Mouse (Mus musculus) forebrain, embryonic 14.5 days (tissue): ENCODE measurements at regions not wholly inside any gene's neighbourhood (a gene's known extent, or its start where the extent isn't known, plus 50 kb on each side); places are given as distances from the start of the nearest gene placed in this dataset.
A peak's percentile ranks its signal among the peaks of the same experiment; 100 is the strongest.

ENCODE experiments used
- ATAC-seq: fragments of 200-750 bp; cut with Nextera tagmentation; 2 replicates; pipeline ENCODE4 v1.8.0; 2017; ENCODE audit warnings: mild to moderate bottlenecking, moderate library complexity
- DNase-seq: peaks from one replicate; pipeline ENCODE4 v3.0.0-alpha.2; 2015; ENCODE audit warnings: low spot score
- H3K27ac ChIP-seq: fragments of 300-500 bp; sonication (generic); 2 replicates; pipeline ENCODE4 v1.5.1; 2014; ENCODE audit warnings: low read depth, mild to moderate bottlenecking, control low read depth, low read length, moderate library complexity
- H3K27me3 ChIP-seq: fragments of 300-500 bp; sonication (generic); replicated peaks from 2 replicates; pipeline ENCODE4 v1.6.1; 2014; ENCODE audit warnings: low read length, control low read depth, mixed read lengths; ENCODE audit not compliant: control insufficient read depth, insufficient read depth
- H3K36me3 ChIP-seq: fragments of 300-500 bp; sonication (generic); 2 replicates; pipeline ENCODE4 v1.6.1; 2014; ENCODE audit warnings: low read length, control low read depth; ENCODE audit not compliant: control insufficient read depth, insufficient read depth
- H3K4me1 ChIP-seq: fragments of 300-500 bp; sonication (generic); 2 replicates; pipeline ENCODE4 v1.6.1; 2014; ENCODE audit warnings: antibody characterized with exemption, low read length, control low read depth; ENCODE audit not compliant: control insufficient read depth, insufficient read depth
- H3K4me2 ChIP-seq: fragments of 300-500 bp; sonication (generic); 2 replicates; pipeline ENCODE4 v1.6.1; 2014; ENCODE audit warnings: mild to moderate bottlenecking, control low read depth, low read length
- H3K4me3 ChIP-seq: fragments of 300-500 bp; sonication (generic); 2 replicates; pipeline ENCODE4 v1.5.1; 2014; ENCODE audit warnings: low read depth, low read length, control low read depth
- H3K9ac ChIP-seq: fragments of 300-500 bp; sonication (generic); 2 replicates; pipeline ENCODE4 v1.6.1; 2014; ENCODE audit warnings: mild to moderate bottlenecking, low read length, control low read depth, moderate library complexity
- H3K9me3 ChIP-seq: fragments of 300-500 bp; sonication (generic); replicated peaks from 2 replicates; pipeline ENCODE4 v1.6.1; 2016; ENCODE audit warnings: low read length, control low read depth, mixed read lengths; ENCODE audit not compliant: control insufficient read depth
- WGBS: fragments of 180-500 bp; shearing (Covaris S2); extraction: QIAGEN DNeasy Blood & Tissue Kit; methylation state at CpG from one replicate; pipeline ENCODE4 v1.1.7; 2014; 5-methylcytosine and 5-hydroxymethylcytosine counted together

GRCm38 (mm10) chr16:65312947-65313346 lies 207.3 kb upstream of the Htr1f start:
- H3K4me2 ChIP-seq, result no peak overlapping the region
- WGBS, result 89% methylated on average over 2 of the region's 2 CpGs
- no peaks in the 10 kb centered on the region for H3K9me3 ChIP-seq
- H3K27me3 ChIP-seq, result no peaks in the 10 kb centered on the region
- DNase-seq, result no peak
- no peak overlapping the region for H3K27ac ChIP-seq
- H3K4me1 ChIP-seq, result no peaks in the 10 kb centered on the region
- no peak overlapping the region for H3K4me3 ChIP-seq
- no peak for ATAC-seq
- H3K36me3 ChIP-seq, result no peaks in the 10 kb centered on the region
- H3K9ac ChIP-seq, result no peak overlapping the region

- 72% methylated on average over 3 of the region's 3 CpGs for WGBS
- no peaks in the 10 kb centered on the region for H3K36me3 ChIP-seq
Observed at GRCm38 (mm10) chr16:65315052-65315451, 205.3 kb upstream of the Pou1f1 start.

GRCm38 (mm10) chr16:65332412-65332811 lies 187.9 kb upstream of the Pou1f1 start:
- ATAC-seq (no peak), DNase-seq (no peak)
- Histone ChIP-seq H3K9me3 (no peaks in the 10 kb centered on the region), H3K9ac (no peak overlapping the region), H3K27ac (no peak overlapping the region), H3K4me1 (no peaks in the 10 kb centered on the region), H3K36me3 (no peaks in the 10 kb centered on the region), H3K4me3 (no peak overlapping the region), H3K4me2 (no peak overlapping the region), H3K27me3 (no peaks in the 10 kb centered on the region)
- WGBS, result 85% methylated on average over 2 of the region's 2 CpGs

More at GRCm38 (mm10) chr16:65315052-65315451, 205.3 kb upstream of the Pou1f1 start:
- no peak overlapping the region for H3K27ac ChIP-seq
- H3K9ac ChIP-seq, result no peak overlapping the region
- H3K27me3 ChIP-seq, result no peaks in the 10 kb centered on the region
- ATAC-seq (no peak), DNase-seq (no peak)
- no peaks in the 10 kb centered on the region for H3K9me3 ChIP-seq
- H3K4me2 ChIP-seq, result no peak overlapping the region
- no peak overlapping the region for H3K4me3 ChIP-seq
- no peaks in the 10 kb centered on the region for H3K4me1 ChIP-seq

- DNase-seq (no peak), ATAC-seq (no peak)
- Histone ChIP-seq H3K9ac (no peak overlapping the region), H3K4me2 (no peak overlapping the region), H3K4me1 (no peaks in the 10 kb centered on the region), H3K4me3 (no peak overlapping the region), H3K27ac (no peak overlapping the region), H3K27me3 (no peaks in the 10 kb centered on the region), H3K9me3 (no peaks in the 10 kb centered on the region), H3K36me3 (no peaks in the 10 kb centered on the region)
- 91% methylated on average over 2 of the region's 2 CpGs for WGBS
Observed at GRCm38 (mm10) chr16:65339225-65339624, 181.1 kb upstream of the Pou1f1 start.

GRCm38 (mm10) chr16:65359881-65360280 lies 160.4 kb upstream of the Pou1f1 start:
- no peaks in the 10 kb centered on the region for H3K9me3 ChIP-seq
- no peak overlapping the region for H3K27ac ChIP-seq
- no peak overlapping the region for H3K9ac ChIP-seq
- H3K27me3 ChIP-seq, result no peaks in the 10 kb centered on the region
- 87% methylated on average over 1 of the region's 1 CpGs for WGBS
- H3K4me2 ChIP-seq, result no peak overlapping the region
- no peak for ATAC-seq
- no peaks in the 10 kb centered on the region for H3K4me1 ChIP-seq
- no peak overlapping the region for H3K4me3 ChIP-seq
- no peak for DNase-seq
- no peaks in the 10 kb centered on the region for H3K36me3 ChIP-seq

- 14% methylated on average over 1 of the region's 1 CpGs for WGBS
Observed at GRCm38 (mm10) chr16:65369271-65369670, 151.0 kb upstream of the Pou1f1 start.

GRCm38 (mm10) chr16:65370939-65371338 lies 149.4 kb upstream of the Pou1f1 start:
- Histone ChIP-seq H3K4me3 (no peak overlapping the region), H3K27me3 (no peaks in the 10 kb centered on the region), H3K9me3 (no peaks in the 10 kb centered on the region), H3K9ac (no peak overlapping the region), H3K4me2 (no peak overlapping the region), H3K4me1 (no peaks in the 10 kb centered on the region), H3K27ac (no peak overlapping the region), H3K36me3 (no peaks in the 10 kb centered on the region)
- no peak for ATAC-seq
- peak; percentile 30 for DNase-seq
- WGBS, result 66% methylated on average over 2 of the region's 2 CpGs

More at GRCm38 (mm10) chr16:65369271-65369670, 151.0 kb upstream of the Pou1f1 start:
- ATAC-seq, result no peak
- H3K4me1 ChIP-seq, result no peaks in the 10 kb centered on the region
- no peaks in the 10 kb centered on the region for H3K36me3 ChIP-seq
- no peak overlapping the region for H3K9ac ChIP-seq
- no peak overlapping the region for H3K4me3 ChIP-seq
- no peak overlapping the region for H3K27ac ChIP-seq
- no peaks in the 10 kb centered on the region for H3K27me3 ChIP-seq
- no peak overlapping the region for H3K4me2 ChIP-seq
- no peaks in the 10 kb centered on the region for H3K9me3 ChIP-seq
- no peak for DNase-seq

- Histone ChIP-seq H3K4me1 (no peaks in the 10 kb centered on the region), H3K36me3 (no peaks in the 10 kb centered on the region), H3K4me3 (no peak overlapping the region), H3K4me2 (no peak overlapping the region), H3K27ac (no peak overlapping the region), H3K9ac (no peak overlapping the region), H3K27me3 (no peaks in the 10 kb centered on the region), H3K9me3 (no peaks in the 10 kb centered on the region)
- no peak for DNase-seq
- ATAC-seq, result no peak
Observed at GRCm38 (mm10) chr16:65376553-65376952, 143.8 kb upstream of the Pou1f1 start.

GRCm38 (mm10) chr16:65378276-65378675 lies 142.0 kb upstream of the Pou1f1 start:
- Histone ChIP-seq H3K4me1 (no peaks in the 10 kb centered on the region), H3K4me3 (no peak overlapping the region), H3K4me2 (no peak overlapping the region), H3K27me3 (no peaks in the 10 kb centered on the region), H3K9me3 (no peaks in the 10 kb centered on the region), H3K36me3 (no peaks in the 10 kb centered on the region), H3K9ac (no peak overlapping the region), H3K27ac (no peak overlapping the region)
- 80% methylated on average over 3 of the region's 3 CpGs for WGBS
- no peak for DNase-seq
- no peak for ATAC-seq
